Mouse (Mus musculus) cortical plate, adult 2 months (tissue): ENCODE measurements around the gene Tpr.

Experiments
- CTCF ChIP-seq: fragments of 200-500 bp; IDR thresholded peaks from 2 replicates; pipeline ENCODE4 v1.5.1; 2011; ENCODE audit warnings: mild to moderate bottlenecking, control low read depth, low read length; ENCODE audit not compliant: insufficient read depth; ENCODE audit errors: extremely low read depth
- POLR2A ChIP-seq: fragments of 200-500 bp; IDR thresholded peaks from 2 replicates; pipeline ENCODE4 v1.6.1; 2011; ENCODE audit warnings: mild to moderate bottlenecking, low read length, control low read depth; ENCODE audit not compliant: insufficient read depth; ENCODE audit errors: extremely low read depth

- TF ChIP-seq CTCF = no peak
- no peak for TF ChIP-seq POLR2A
These were observed 3.1 kb upstream of the Tpr start for GRCm38 (mm10) chr1:150389390-150390129.
